Mouse (Mus musculus): ENCODE measurements around the gene Retreg2. TPM values are rescaled to one million over a fixed set of nuclear protein-coding genes. Genes with fewer than 3 reads are reported as not detected.
A peak's percentile ranks its signal among the peaks of the same experiment; 100 is the strongest.

Retreg2 gene
- total RNA-seq (2021), result 100 to 1,000 TPM; 210 to 215 TPM
- long read RNA-seq, experiment 1, transcript Retreg2-201 (9 exons, 2,561 nt), result major isoform, 165 of 296 reads
- long read RNA-seq, experiment 1, transcript Retreg2-208 (10 exons, 2,438 nt), result minor isoform, 62 of 296 reads
- long read RNA-seq, experiment 1, transcript Retreg2-204 (9 exons, 2,477 nt), result minor isoform, 5 of 296 reads
- long read RNA-seq, experiment 1, partial matches to known transcripts, result 42 of 296 reads
- long read RNA-seq, experiment 1, other reads (novel, unspliced or antisense), result 22 of 296 reads
- long read RNA-seq, experiment 2, transcript Retreg2-208 (10 exons, 2,438 nt), result minor isoform, 38 of 239 reads
- long read RNA-seq, experiment 2, transcript Retreg2-201 (9 exons, 2,561 nt), result major isoform, 149 of 239 reads
- long read RNA-seq, experiment 2, transcript Retreg2-204 (9 exons, 2,477 nt), result minor isoform, 12 of 239 reads
- long read RNA-seq, experiment 2, partial matches to known transcripts, result 27 of 239 reads
- long read RNA-seq, experiment 2, other reads (novel, unspliced or antisense), result 13 of 239 reads

DNA sequence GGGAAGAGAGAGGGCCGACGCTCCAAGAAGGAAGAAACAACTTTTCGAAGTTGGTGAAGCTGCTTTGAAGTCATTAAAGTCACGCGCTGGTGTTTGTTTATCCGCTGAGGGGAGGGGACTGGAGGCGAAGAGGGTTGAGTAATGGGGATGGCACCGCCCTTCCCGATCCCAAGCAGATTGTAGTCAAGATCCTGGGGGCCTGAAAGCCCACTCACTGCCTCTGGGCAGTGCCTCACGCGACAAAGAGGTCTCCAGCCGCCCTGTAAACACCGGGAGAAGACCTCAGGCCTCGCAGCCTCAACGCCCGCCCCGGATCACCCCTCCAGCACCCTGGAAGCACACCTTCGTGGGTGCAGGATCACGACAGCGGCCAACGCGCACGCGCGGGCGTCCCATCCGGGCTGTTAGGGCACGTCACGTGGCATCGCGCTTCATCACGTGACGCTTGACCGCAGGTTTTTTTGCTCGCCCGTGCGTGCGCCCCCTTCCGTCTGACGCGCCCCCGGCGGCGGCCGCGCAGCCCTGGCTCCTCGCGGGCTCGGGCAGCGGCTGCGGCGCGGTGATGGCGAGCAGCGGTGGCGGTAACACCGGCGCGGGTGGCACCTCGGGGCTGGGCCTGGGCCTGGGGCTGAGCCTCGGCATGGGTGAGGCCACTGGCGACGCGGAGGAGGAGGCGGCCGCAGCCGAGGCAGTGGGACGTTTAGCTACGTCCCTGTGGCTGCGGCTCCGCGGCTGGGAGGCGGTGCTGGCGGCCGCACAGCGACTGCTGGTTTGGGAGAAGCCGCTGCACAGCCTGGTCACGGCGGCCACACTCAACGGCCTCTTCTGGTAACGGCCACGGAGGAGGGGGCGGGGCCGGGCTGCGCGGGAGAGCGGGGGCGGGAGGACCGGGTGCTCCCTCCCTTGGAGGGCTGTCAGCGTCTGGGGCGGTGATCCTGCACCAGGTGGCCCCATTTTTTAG lies at the start of gene Retreg2, which contains the start of gene Cnppd1:
Retreg2 (plus strand) TSS at position 478 of the 961 bp plus-strand sequence.
Cnppd1 (minus strand) TSS at position 411 of the 961 bp plus-strand sequence.
- DNase-seq (ENCODE audit: low spot score in 2 of 2), result peak; percentile 95 to 96

DNA sequence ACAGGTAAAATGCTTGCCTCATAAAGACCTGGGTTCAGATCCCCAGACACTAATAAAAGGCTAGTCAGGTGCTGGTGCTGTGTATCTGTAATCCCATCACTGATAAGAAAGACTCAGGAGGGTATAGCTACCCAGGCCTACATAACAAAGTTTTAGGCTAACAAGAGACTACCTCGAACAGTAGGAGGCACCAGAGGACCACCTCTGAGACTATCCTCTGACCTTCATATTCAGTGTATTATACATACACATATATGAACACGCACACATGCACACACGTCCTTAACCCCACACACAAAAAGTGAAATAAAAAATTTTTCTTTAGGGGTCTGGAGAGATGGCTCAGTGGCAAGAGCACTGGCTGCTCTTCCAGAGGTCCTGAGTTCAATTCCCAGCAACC lies 20.4 kb upstream of the Retreg2 start:
- DNase-seq (ENCODE audit: low spot score in 2 of 2), result no peak

DNA sequence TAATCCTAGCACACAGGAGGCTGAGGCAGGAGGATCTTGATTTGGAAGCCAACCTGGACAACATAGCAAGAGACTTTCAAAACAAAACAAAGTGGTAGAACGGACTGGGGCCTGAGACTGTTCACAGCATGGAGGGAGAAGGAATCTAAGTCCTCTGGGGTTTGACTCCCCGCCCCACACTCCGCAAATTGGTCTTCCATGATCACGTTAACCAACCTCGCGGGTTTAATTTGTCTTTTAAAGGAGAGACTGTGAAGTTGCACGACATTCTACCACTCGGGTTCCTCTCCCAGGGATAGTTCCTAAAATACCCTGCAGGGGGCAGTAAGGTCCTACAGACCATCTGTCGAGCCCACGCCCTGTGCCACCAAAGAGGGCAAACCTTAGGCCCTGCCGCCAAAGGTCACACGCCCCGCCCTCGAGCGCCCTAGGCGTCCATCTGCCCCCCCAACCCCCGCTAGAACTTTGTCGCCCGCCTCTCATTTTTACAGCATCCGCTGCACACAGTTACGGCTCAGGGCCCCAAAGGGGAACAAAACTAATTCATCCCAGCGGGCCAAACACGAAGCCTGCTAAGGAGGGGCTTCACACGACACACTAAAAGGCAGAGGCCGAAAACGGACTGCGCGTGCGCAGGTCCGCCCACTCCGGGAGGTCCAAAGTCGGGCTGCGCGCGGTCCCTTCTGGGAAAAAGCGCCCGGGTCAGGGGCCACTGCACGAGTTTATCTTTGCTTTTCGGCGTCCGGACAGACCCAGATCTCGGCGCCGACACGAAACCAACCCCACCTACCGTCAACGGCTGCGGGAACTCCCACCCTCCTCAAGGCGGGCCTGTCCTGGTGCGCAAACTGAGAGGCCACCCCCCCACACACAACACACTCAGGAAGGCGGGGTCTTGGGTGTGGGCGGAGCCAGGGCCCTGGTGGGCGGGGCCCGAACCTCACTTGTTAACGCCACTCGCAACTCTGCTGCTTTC lies 17.9 kb upstream of the Retreg2 start, which contains the start of gene Nhej1:
Nhej1 (minus strand) TSS at position 855 of the 976 bp plus-strand sequence.
- peak; percentile 83 to 91 for DNase-seq (ENCODE audit: low spot score in 2 of 2)

- no peak for DNase-seq (ENCODE audit: low spot score in 2 of 2)
Measured at GRCm38 (mm10) chr1:75125418-75125817, 17.2 kb upstream of the Retreg2 start.

GRCm38 (mm10) chr1:75128641-75129040 lies 13.9 kb upstream of the Retreg2 start:
- DNase-seq (ENCODE audit: low spot score in 2 of 2), result no peak

DNA sequence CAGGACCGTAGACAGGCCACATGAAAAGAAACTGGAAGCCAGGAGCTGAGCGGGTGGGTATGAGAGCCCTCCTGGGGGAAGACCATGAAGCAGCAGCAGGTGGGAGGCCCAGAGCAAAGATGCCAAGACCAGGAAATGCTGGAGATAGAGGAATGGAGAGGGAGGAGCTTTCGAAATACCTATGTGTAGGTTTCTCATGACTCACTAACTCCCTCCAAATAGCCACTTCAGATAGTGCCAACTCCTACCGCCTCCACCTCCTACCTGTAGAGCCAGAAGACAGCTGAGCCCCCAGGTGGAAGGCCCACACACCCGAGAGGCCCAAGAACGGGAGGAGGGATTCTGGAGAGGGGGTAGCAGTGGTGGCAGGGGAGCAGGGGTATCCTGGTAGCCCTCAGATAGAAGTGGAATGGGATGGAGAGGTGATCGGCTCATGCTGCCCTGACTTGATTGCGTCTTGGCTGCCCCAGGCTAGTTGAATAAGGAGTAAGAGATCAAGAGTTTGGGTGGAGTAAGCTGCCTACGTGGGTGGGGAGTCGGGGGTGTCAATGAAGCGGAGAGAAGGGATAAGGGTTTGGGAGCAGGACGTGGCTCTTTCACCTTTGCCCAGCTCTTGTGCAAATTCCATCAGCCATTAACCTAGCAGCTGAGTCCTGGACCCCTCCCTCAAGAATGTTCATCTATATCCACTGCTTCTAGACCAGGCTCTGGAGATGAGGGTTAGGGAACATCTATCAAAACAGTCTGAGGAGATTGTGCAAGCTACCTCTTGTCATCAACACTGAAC lies 9.0 kb upstream of the Retreg2 start, which contains the start of gene Slc23a3:
Slc23a3 (minus strand) TSS at position 470 of the 787 bp plus-strand sequence.
- DNase-seq (ENCODE audit: low spot score in 2 of 2), result no peak

- DNase-seq (ENCODE audit: low spot score in 2 of 2), result no peak
Measured at GRCm38 (mm10) chr1:75136293-75136692, 6.3 kb upstream of the Retreg2 start.

DNA sequence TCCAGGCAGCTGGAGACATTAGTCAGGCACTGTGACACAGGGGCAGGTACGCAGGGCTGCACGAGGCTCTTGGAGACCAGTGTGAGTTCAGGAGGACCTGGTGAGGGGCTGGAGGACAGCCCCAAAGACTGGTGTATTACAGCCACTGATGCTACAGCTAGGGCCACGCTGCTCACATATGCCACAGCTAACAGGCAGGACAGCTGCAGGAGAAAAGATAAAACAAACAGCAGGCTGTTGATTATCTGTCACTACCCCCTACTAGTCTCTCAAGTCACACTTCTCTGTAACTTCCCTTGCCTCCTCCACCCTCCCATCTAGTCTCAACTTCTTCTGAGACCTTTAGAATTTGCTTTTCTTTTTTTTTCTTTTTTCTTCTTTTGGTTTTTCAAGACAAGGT lies 5.8 kb upstream of the Retreg2 start:
- DNase-seq (ENCODE audit: low spot score in 2 of 2), result no peak

GRCm38 (mm10) chr1:75138448-75138847 lies 4.1 kb upstream of the Retreg2 start:
- no peak for DNase-seq (ENCODE audit: low spot score in 2 of 2)

DNA sequence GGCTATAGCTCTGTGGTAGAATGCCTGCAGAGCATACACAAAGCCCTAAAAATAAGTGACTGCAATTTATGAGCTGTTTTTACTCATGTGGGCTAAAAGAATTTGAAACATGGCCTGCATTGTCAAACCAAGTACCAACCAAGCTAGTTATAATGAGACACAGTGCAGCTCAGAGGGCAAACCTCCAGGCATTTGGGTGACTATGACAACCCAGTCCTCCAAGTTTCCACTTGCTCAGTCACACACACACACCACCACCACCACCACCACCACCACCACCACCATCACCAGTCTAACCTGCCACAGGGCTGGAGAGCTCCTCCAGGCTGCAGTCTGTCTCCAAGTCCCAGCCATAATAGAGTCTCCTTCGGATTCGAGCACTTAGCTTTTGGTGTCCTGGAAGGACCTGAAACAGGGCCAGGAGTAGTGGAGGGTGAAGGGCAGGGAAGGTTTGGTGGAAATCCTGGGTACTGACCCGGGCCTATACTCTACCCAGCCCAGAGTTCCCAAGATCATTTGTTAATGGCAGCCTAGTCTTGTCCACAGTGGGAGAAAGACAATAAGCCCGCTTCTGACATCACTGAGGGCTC lies 1.9 kb upstream of the Retreg2 start:
- no peak for DNase-seq (ENCODE audit: low spot score in 2 of 2)

GRCm38 (mm10) chr1:75141486-75142190 lies 940 bp upstream of the Retreg2 start:
- DNase-seq (ENCODE audit: low spot score in 2 of 2), result peak; percentile 39 to 60

DNA sequence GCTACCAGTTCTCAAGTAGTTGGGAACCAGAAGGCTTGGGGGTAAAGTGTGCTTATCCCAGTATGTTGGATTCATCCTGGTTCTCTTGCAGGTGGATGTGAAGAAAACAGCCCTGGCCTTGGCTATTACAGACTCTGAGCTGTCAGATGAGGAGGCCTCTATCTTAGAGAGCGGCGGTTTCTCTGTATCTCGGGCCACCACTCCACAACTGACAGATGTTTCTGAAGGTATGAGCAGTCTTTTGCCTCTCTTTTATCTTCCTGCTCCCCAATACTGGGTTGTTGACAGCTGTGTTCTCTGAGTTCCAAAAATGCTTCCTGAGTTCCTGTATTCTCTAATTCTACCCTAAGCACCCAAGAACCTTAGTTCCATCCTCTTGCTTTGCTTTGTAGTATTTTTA lies 3.0 kb downstream of the Retreg2 start:
- DNase-seq (ENCODE audit: low spot score in 2 of 2), result no peak

GRCm38 (mm10) chr1:75147411-75148135 lies 5.0 kb downstream of the Retreg2 start:
- DNase-seq (ENCODE audit: low spot score in 2 of 2), result no peak

GRCm38 (mm10) chr1:75148727-75149126 lies 6.1 kb downstream of the Retreg2 start:
- no peak for DNase-seq (ENCODE audit: low spot score in 2 of 2)

DNA sequence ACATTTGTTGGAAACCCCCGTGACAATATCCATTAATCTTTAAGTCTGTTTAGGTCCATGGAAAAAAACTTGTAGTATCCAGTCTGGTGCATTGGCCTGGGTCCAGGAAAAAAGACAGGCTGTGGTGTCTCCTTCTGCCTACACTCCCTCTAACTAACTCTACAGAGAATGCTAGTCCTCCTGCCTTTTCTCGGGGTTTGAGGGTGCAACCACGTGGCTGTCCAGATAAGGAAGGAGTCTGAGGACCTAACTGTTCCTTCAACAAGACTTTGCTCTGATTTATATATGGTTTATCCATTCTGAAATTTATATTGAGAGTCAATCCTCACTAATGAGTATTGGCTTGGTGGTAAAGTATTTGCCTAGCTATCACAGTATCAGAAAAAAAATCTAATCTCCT lies 13.3 kb downstream of the Retreg2 start:
- no peak for DNase-seq (ENCODE audit: low spot score in 2 of 2)

- no peak for DNase-seq (ENCODE audit: low spot score in 2 of 2)
Measured at GRCm38 (mm10) chr1:75158990-75159389, 16.4 kb downstream of the Retreg2 start.

DNA sequence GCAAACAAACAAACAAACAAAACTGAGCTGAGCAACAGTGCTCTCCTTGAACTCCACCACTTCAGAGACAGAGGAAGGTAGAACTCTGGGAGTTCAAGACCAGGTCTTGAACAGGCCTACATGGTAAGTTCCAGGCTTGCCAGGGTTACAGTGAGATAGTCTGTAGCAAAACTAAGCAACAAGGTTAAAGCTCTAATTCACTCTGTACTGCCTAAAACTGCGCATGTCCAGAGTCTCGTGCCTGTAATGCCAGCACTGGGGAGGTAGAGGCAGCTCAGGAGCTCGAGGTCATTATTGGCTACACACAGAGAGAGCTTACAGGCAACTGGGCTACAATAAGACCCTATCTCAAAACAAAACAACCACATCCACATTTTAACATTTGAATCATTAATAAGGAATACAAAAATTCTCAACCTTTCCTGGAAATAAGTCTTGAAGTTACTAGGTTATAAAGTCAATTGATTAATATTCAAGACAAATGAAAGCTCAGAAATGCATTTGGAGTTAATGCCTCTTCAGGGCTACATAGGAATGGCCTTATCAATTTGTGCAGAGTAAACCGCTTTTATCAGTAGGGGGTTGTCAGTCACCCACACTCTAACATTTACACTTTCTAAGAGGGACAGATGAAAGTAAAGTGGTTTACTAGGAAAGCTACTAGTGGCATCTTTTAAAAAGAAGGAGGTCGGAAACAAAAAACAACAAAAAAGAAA lies 17.1 kb downstream of the Retreg2 start:
- DNase-seq (ENCODE audit: low spot score in 2 of 2), result no peak

All from left cerebral cortex, adult 18-20 months (tissue).